Mouse (Mus musculus) monocyte, adult 59 days (primary cell): ENCODE results near the gene Vtn. TPM values are rescaled to one million over a fixed set of nuclear protein-coding genes. Genes with fewer than 3 reads are reported as not detected.

Experiments used
- total RNA-seq, 2 experiments: library from RNA; stranded (reverse); gene quantifications; one replicate each; pipeline ENCODE4 v1.2.4; 2023

Vtn gene
- total RNA-seq = not detected

DNA sequence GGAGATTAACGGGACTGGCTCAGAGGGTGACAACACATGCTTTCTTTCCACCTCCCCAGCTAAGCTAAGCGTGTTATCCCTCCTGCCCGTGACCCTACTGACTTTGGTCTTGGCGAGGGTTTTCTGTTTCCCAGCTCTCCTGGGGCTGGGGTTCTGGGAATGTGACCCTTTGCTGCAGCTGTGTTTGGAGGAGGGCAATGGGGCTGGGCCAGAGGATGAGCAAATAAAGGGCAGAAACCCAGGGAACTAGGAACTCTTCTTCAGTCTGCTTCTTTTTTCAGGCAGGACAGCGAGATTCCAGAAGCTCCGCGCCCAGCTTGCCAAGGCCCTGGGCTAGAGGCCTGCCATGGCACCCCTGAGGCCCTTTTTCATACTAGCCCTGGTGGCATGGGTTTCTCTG, at the start of gene Vtn:
TSS of gene Vtn (plus strand) at position 88 of the 400 bp plus-strand sequence.

GRCm38 (mm10) chr11:78465568-78466180, 33.2 kb upstream of the Vtn start, which contains the start of gene Slc46a1:
Slc46a1 (plus strand) TSS chr11:78465697.

GRCm38 (mm10) chr11:78497544-78498522, 1.1 kb upstream of the Vtn start, which contains the start of gene Sarm1:
Sarm1 (minus strand) TSS chr11:78497754.

GRCm38 (mm10) chr11:78502909-78503650, 4.2 kb downstream of the Vtn start, which contains the start of gene Sebox:
Sebox (plus strand) TSS chr11:78503447.

GRCm38 (mm10) chr11:78512025-78512957, 13.4 kb downstream of the Vtn start, which contains the start of the genes Tmem199 and Poldip2:
Tmem199 (minus strand) TSS chr11:78512172.
Poldip2 (plus strand) TSS chr11:78512193.

GRCm38 (mm10) chr11:78536080-78536689, 37.3 kb downstream of the Vtn start, which contains the start of the genes Tnfaip1 and Ift20:
Tnfaip1 (minus strand) TSS chr11:78536332.
Ift20 (plus strand) TSS chr11:78536361.

GRCm38 (mm10) chr11:78550168-78551058, 51.5 kb downstream of the Vtn start, which contains the start of gene Tmem97:
Tmem97 (minus strand) TSS chr11:78550777.

Other genes with a start within 250 kb of the Vtn start
- gene 2610507B11Rik, start 237.3 kb upstream of the Vtn start, total RNA-seq = 100 to 1,000 TPM; 105 to 107 TPM
- 1 to 10 TPM; 1.5 TPM for gene BC030499, start 208.2 kb upstream of the Vtn start, total RNA-seq
- gene Spag5, start 197.6 kb upstream of the Vtn start, total RNA-seq = 1 to 10 TPM in 1 of 2 experiments, under 1 TPM in 1; 0.81 to 2.9 TPM
- 1 to 10 TPM; 7.4 to 9.0 TPM for gene Aldoc, start 176.1 kb upstream of the Vtn start, total RNA-seq
- gene Pigs, start 170.7 kb upstream of the Vtn start, total RNA-seq = 10 to 100 TPM; 60.7 to 63.9 TPM
- 10 to 100 TPM; 69.6 to 82.3 TPM for gene Unc119, start 155.6 kb upstream of the Vtn start, total RNA-seq
- not detected for gene Foxn1, start 112.5 kb upstream of the Vtn start, total RNA-seq
- gene Slc13a2, start 76.9 kb upstream of the Vtn start, total RNA-seq = under 1 TPM in 1 of 2 experiments, not detected in 1; 0.66 TPM
- gene Slc46a1, start 33.4 kb upstream of the Vtn start, total RNA-seq = 1 to 10 TPM; 5.9 to 7.9 TPM
- 1 to 10 TPM; 1.9 TPM for gene Sarm1, start 1.3 kb upstream of the Vtn start, total RNA-seq
- gene Sebox, start 4.4 kb downstream of the Vtn start, total RNA-seq = not detected
- gene Tmem199, start 13.1 kb downstream of the Vtn start, total RNA-seq = 10 to 100 TPM; 18.9 to 24.0 TPM
- 10 to 100 TPM; 24.6 to 28.4 TPM for gene Poldip2, start 13.1 kb downstream of the Vtn start, total RNA-seq
- 10 to 100 TPM; 16.8 to 17.1 TPM for gene Tnfaip1, start 37.2 kb downstream of the Vtn start, total RNA-seq
- gene Ift20, start 37.3 kb downstream of the Vtn start, total RNA-seq = 10 to 100 TPM; 31.8 to 33.8 TPM
- gene Tmem97, start 51.7 kb downstream of the Vtn start, total RNA-seq = 10 to 100 TPM; 12.3 to 15.0 TPM
- gene Nlk, start 198.3 kb downstream of the Vtn start, total RNA-seq = 10 to 100 TPM; 15.1 to 16.1 TPM